ENCODE assay signal across 10 mouse cellular contexts in the genomic region with DNA sequence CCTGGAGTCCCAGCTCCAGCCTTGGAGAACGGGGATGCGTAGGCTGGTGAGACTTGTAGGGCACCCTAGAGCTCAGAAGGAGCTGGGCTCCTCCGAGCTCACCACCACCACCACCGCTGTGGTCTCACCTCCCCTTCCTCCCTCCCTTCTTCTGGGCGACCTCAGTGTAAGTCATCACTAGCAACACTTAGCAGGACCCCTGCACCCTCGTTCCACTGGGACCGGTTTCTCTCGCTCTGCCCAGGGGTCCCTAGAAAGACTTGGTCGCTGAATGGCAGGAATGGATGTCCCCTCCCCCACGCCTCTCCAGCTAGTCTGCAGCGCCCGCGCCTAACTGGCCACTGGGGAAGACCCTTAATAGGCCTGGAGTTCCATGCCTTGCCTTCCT. TPM values are rescaled to one million over a fixed set of nuclear protein-coding genes. Genes with fewer than 3 reads are reported as not detected.
DNase-seq lines count a peak whose midpoint lies in the region; ATAC-seq and TF ChIP-seq lines count a peak whose summit lies in the region.
"Had no signal": no experiment of that assay in that cellular context is flagged by ENCODE, and none has a peak within 500 bp of the region (broad histone marks: within the 10 kb centered on the region; RNA-seq: fewer than 3 reads in every experiment).

No protein-coding gene starts in this region.

- no peak for DNase-seq in layer of hippocampus, adult 2 months (ENCODE audit: low spot score in 2 of 2)
- no peak for DNase-seq in layer of hippocampus, postnatal 10 days (ENCODE audit: low spot score in 2 of 2)
- peak; percentile 80 for DNase-seq in embryo, embryonic 10 days (ENCODE audit: low spot score)
- DNase-seq in hindbrain, postnatal 0 days (ENCODE audit: low spot score) = peak; percentile 74
- DNase-seq in thymus, postnatal 0 days (ENCODE audit: low spot score) = no peak
- no peak for DNase-seq in layer of hippocampus, postnatal 14 days (ENCODE audit: low spot score in 2 of 2)
- no peak for DNase-seq in left cerebral cortex, adult 8-10 months (ENCODE audit: low spot score in 2 of 2)

- H3K4me1 ChIP-seq in hindbrain, postnatal 0 days (ENCODE audit: insufficient read depth, low read length) = peaks cover 9% of the 10 kb centered on the region; the same call in 1 of the 2 replicates
- H3K4me1 ChIP-seq in neural tube, embryonic 15.5 days = peaks cover 52% of the 10 kb centered on the region

- TF ChIP-seq CTCF in layer of hippocampus, adult 2 months (conservative IDR thresholded peaks at IDR 0.05) = no peak
- TF ChIP-seq CTCF in hindbrain, postnatal 0 days (IDR thresholded peaks at IDR 0.05; ENCODE audit: low read depth) = no peak

- peak overlapping the region; percentile 88 for H3K9ac ChIP-seq in hindbrain, postnatal 0 days (replicated peaks; ENCODE audit: low read length)
- H3K9ac ChIP-seq in neural tube, embryonic 15.5 days (replicated peaks) = peak overlapping the region; percentile 96

- H3K36me3 ChIP-seq in hindbrain, postnatal 0 days (ENCODE audit: insufficient read depth, low read length) = no peaks in the 10 kb centered on the region
- H3K36me3 ChIP-seq in neural tube, embryonic 15.5 days = no peaks in the 10 kb centered on the region

- no peaks in the 10 kb centered on the region for H3K27me3 ChIP-seq in hindbrain, postnatal 0 days (ENCODE audit: insufficient read depth, low read length)
- H3K27me3 ChIP-seq in neural tube, embryonic 15.5 days (replicated peaks) = 0 out of 2 replicates have a peak, but pooled peaks cover 8% of the 10 kb centered on the region

- H3K9me3 ChIP-seq in hindbrain, postnatal 0 days (ENCODE audit: low read length) = no peaks in the 10 kb centered on the region
- H3K9me3 ChIP-seq in neural tube, embryonic 15.5 days (replicated peaks) = no peaks in the 10 kb centered on the region

- H3K27ac ChIP-seq in layer of hippocampus, adult 2 months = peak overlapping the region; percentile 99
- H3K27ac ChIP-seq in hindbrain, postnatal 0 days = peak overlapping the region; percentile 93
- peak overlapping the region; percentile 99 for H3K27ac ChIP-seq in neural tube, embryonic 15.5 days (replicated peaks)

- H3K4me2 ChIP-seq in hindbrain, postnatal 0 days (ENCODE audit: low read depth, low read length) = peak overlapping the region; percentile 83
- H3K4me2 ChIP-seq in neural tube, embryonic 15.5 days = peak overlapping the region; percentile 85

- 2% methylated on average over 12 of the region's 13 CpGs for WGBS in hindbrain, postnatal 0 days
- 2% methylated on average over 13 of the region's 13 CpGs for WGBS in neural tube, embryonic 15.5 days

- peak; percentile 50 for ATAC-seq in hindbrain, postnatal 0 days
- ATAC-seq in neural tube, embryonic 15.5 days (ENCODE audit: low FRiP score) = peak; percentile 40
- ATAC-seq: Patski had no signal

- H3K4me3 ChIP-seq in layer of hippocampus, adult 2 months = peak overlapping the region; percentile 77
- H3K4me3 ChIP-seq in hindbrain, postnatal 0 days (ENCODE audit: low read length) = peak overlapping the region; percentile 81
- peak overlapping the region; percentile 90 for H3K4me3 ChIP-seq in neural tube, embryonic 15.5 days (replicated peaks)

RNA-seq across cellular contexts. Expression of a gene that starts 1.6 kb away (rescaled TPM):
- 100 to 1,000 TPM; 276 to 303 TPM for total RNA-seq in layer of hippocampus, adult 2 months (2021)
- 100 to 1,000 TPM; 205 to 226 TPM for total RNA-seq in layer of hippocampus, postnatal 10 days (2021)
- 50.0 and 52.6 TPM in 2 replicates for total RNA-seq in hindbrain, postnatal 0 days (2014; rRNA removed)
- polyA plus RNA-seq in hindbrain, postnatal 0 days (2015; fragmentation: Nextera tagmentation; extraction: Ambion mirVana) = 75.5 and 76.8 TPM in 2 replicates
- polyA plus RNA-seq in neural tube, embryonic 15.5 days (2015; fragmentation: Nextera tagmentation; extraction: Ambion mirVana) = 80.9 and 99.8 TPM in 2 replicates
- 0.26 and 0.28 TPM in 2 replicates for polyA plus RNA-seq in thymus, postnatal 0 days (2015; fragmentation: Nextera tagmentation; extraction: Ambion mirVana)
- 100 to 1,000 TPM; 224 to 233 TPM for total RNA-seq in layer of hippocampus, postnatal 14 days (2021)
- 100 to 1,000 TPM; 295 to 336 (median 323) TPM for total RNA-seq in left cerebral cortex, adult 8-10 months (2022)
- total RNA-seq: megakaryocyte, adult 5-6 weeks had no signal
- polyA plus RNA-seq: Patski had no signal

Comparison
In these comparisons a context has a peak if more than half of its experiments do, and no peak if none do; other contexts are left out.
1. DNase-seq: peak in embryo, embryonic 10 days (single experiment) and hindbrain, postnatal 0 days (single experiment); none in layer of hippocampus, adult 2 months (0 of 2), layer of hippocampus, postnatal 10 days (0 of 2), thymus, postnatal 0 days (single experiment), layer of hippocampus, postnatal 14 days (0 of 2) and left cerebral cortex, adult 8-10 months (0 of 2).
2. Peak in every context shown above with its lines, with median percentiles within 50 percentile points of each other: H3K27ac ChIP-seq and H3K4me3 ChIP-seq.